Mouse (Mus musculus) testis, adult 2 months (tissue): ENCODE measurements around the gene Dner. TPM values are rescaled to one million over a fixed set of nuclear protein-coding genes. Genes with fewer than 3 reads are reported as not detected.

ENCODE experiments used
- H3K27ac ChIP-seq: fragments of 200-500 bp; 2 replicates; pipeline ENCODE4 v1.5.1; 2012; ENCODE audit warnings: low read depth, low read length; ENCODE audit not compliant: control insufficient read depth, insufficient read depth
- H3K27me3 ChIP-seq: fragments of 200-500 bp; 2 replicates; pipeline ENCODE4 v1.6.1; 2012; ENCODE audit warnings: mild to moderate bottlenecking, low read length, moderate library complexity; ENCODE audit not compliant: control insufficient read depth, insufficient read depth
- H3K36me3 ChIP-seq: fragments of 200-500 bp; 2 replicates; pipeline ENCODE4 v1.6.1; 2012; ENCODE audit warnings: mild to moderate bottlenecking, low read length; ENCODE audit not compliant: control insufficient read depth, insufficient read depth
- H3K4me1 ChIP-seq: fragments of 200-500 bp; 2 replicates; pipeline ENCODE4 v1.6.1; 2012; ENCODE audit warnings: low read length; ENCODE audit not compliant: control insufficient read depth, insufficient read depth
- H3K4me3 ChIP-seq: fragments of 200-500 bp; 2 replicates; pipeline ENCODE4 v1.5.1; 2012; ENCODE audit warnings: low read depth, mild to moderate bottlenecking, low read length, moderate library complexity, mixed read lengths; ENCODE audit not compliant: control insufficient read depth
- CTCF ChIP-seq: fragments of 200-500 bp; IDR thresholded peaks from 2 replicates; pipeline ENCODE4 v1.5.1; 2012; ENCODE audit warnings: low read depth, mild to moderate bottlenecking, inconsistent platforms, low read length, moderate library complexity; ENCODE audit not compliant: control insufficient read depth, insufficient read depth, insufficient replicate concordance
- POLR2A ChIP-seq: fragments of 200-500 bp; IDR thresholded peaks from 2 replicates; pipeline ENCODE4 v1.6.1; 2012; ENCODE audit warnings: low read depth, mild to moderate bottlenecking, inconsistent platforms, low read length, moderate library complexity; ENCODE audit not compliant: control insufficient read depth
- polyA plus RNA-seq: library from polyadenylated mRNA; depleted of rRNA; stranded (reverse); fragments of >200 nt; gene quantifications from 2 replicates; pipeline ENCODE4 v1.2.3, GENCODE M21; 2012

The Dner gene
- polyA plus RNA-seq, 1 experiment: 0.65 TPM

GRCm38 (mm10) chr1:84525514-84525913, 170.5 kb downstream of the Dner start:
- Histone ChIP-seq H3K36me3 (no peaks in the 10 kb centered on the region), H3K4me1 (no peaks in the 10 kb centered on the region), H3K27ac (no peak overlapping the region), H3K27me3 (no peaks in the 10 kb centered on the region), H3K4me3 (no peak overlapping the region)
- TF ChIP-seq POLR2A: no peak
- TF ChIP-seq CTCF: no peak

GRCm38 (mm10) chr1:84524413-84524812, 171.6 kb downstream of the Dner start:
- no peak overlapping the region for H3K27ac ChIP-seq
- no peaks in the 10 kb centered on the region for H3K36me3 ChIP-seq
- TF ChIP-seq POLR2A: no peak
- no peak for TF ChIP-seq CTCF
- no peaks in the 10 kb centered on the region for H3K27me3 ChIP-seq
- H3K4me1 ChIP-seq: no peaks in the 10 kb centered on the region
- H3K4me3 ChIP-seq: no peak overlapping the region

GRCm38 (mm10) chr1:84522963-84523280, 173.1 kb downstream of the Dner start:
- TF ChIP-seq POLR2A: no peak
- TF ChIP-seq CTCF: no peak
- no peaks in the 10 kb centered on the region for H3K4me1 ChIP-seq
- H3K4me3 ChIP-seq: no peak overlapping the region
- H3K27ac ChIP-seq: no peak overlapping the region
- H3K36me3 ChIP-seq: no peaks in the 10 kb centered on the region
- no peaks in the 10 kb centered on the region for H3K27me3 ChIP-seq

- H3K27ac ChIP-seq: no peak overlapping the region
- no peaks in the 10 kb centered on the region for H3K4me1 ChIP-seq
- no peak for TF ChIP-seq POLR2A
- no peak for TF ChIP-seq CTCF
- no peaks in the 10 kb centered on the region for H3K27me3 ChIP-seq
- no peaks in the 10 kb centered on the region for H3K36me3 ChIP-seq
- H3K4me3 ChIP-seq: no peak overlapping the region
These were observed 173.6 kb downstream of the Dner start for GRCm38 (mm10) chr1:84522256-84522962.

- Histone ChIP-seq H3K36me3 (no peaks in the 10 kb centered on the region), H3K27ac (no peak overlapping the region), H3K4me3 (no peak overlapping the region), H3K4me1 (no peaks in the 10 kb centered on the region), H3K27me3 (no peaks in the 10 kb centered on the region)
- TF ChIP-seq CTCF: no peak
These were observed 177.7 kb downstream of the Dner start for GRCm38 (mm10) chr1:84518347-84518746.

GRCm38 (mm10) chr1:84513201-84513600, 182.8 kb downstream of the Dner start:
- no peak for TF ChIP-seq POLR2A
- no peak for TF ChIP-seq CTCF
- Histone ChIP-seq H3K36me3 (no peaks in the 10 kb centered on the region), H3K27ac (no peak overlapping the region), H3K4me3 (no peak overlapping the region), H3K27me3 (no peaks in the 10 kb centered on the region), H3K4me1 (no peaks in the 10 kb centered on the region)

GRCm38 (mm10) chr1:84508510-84508909, 187.5 kb downstream of the Dner start:
- TF ChIP-seq POLR2A (no peak), CTCF (no peak)
- no peaks in the 10 kb centered on the region for H3K27me3 ChIP-seq
- no peak overlapping the region for H3K4me3 ChIP-seq

GRCm38 (mm10) chr1:84507568-84507967, 188.5 kb downstream of the Dner start:
- no peaks in the 10 kb centered on the region for H3K4me1 ChIP-seq
- H3K4me3 ChIP-seq: no peak overlapping the region
- H3K36me3 ChIP-seq: no peaks in the 10 kb centered on the region
- peak overlapping the region; percentile 13; the same call in 1 of the 2 replicates for H3K27ac ChIP-seq
- H3K27me3 ChIP-seq: no peaks in the 10 kb centered on the region
- TF ChIP-seq CTCF (no peak), POLR2A (no peak)

More at GRCm38 (mm10) chr1:84508510-84508909, 187.5 kb downstream of the Dner start:
- no peaks in the 10 kb centered on the region for H3K4me1 ChIP-seq
- no peak overlapping the region for H3K27ac ChIP-seq
- H3K36me3 ChIP-seq: no peaks in the 10 kb centered on the region
